Mouse (Mus musculus) MEL (cell line): Measurements from ENCODE around the gene Gsk3a. TPM values are rescaled to one million over a fixed set of nuclear protein-coding genes. Genes with fewer than 3 reads are reported as not detected.

Source experiments
- DNase-seq: peaks from one replicate; pipeline ENCODE4 v3.0.0; 2011; ENCODE audit warnings: low read depth, low spot score
- H3K27ac ChIP-seq: 2 replicates; pipeline ENCODE4 v1.5.1; 2012; ENCODE audit warnings: low read depth, mild to moderate bottlenecking, control low read depth, low read length, moderate library complexity; ENCODE audit not compliant: control insufficient read depth
- H3K27me3 ChIP-seq, 2 experiments: fragments of 150-350 bp in 1 of 2; sonication (generic) in 1 of 2; 2 replicates each; pipeline ENCODE4 v1.6.1; 2012; ENCODE audit warnings: low read length in 2 of 2, mild to moderate bottlenecking in 2 of 2, improper control_type of control experiment in 1 of 2, moderate library complexity in 1 of 2; ENCODE audit not compliant: insufficient read depth in 2 of 2, control insufficient read depth in 1 of 2
- H3K36me3 ChIP-seq, 2 experiments: 2 replicates each; pipeline ENCODE4 v1.6.1; 2012 to 2014; ENCODE audit warnings: low read length in 2 of 2, improper control_type of control experiment in 1 of 2, inconsistent platforms in 1 of 2, mild to moderate bottlenecking in 1 of 2; ENCODE audit not compliant: insufficient read depth in 2 of 2, control insufficient read depth in 1 of 2
- H3K4me1 ChIP-seq, 2 experiments: fragments of 150-350 bp in 1 of 2; sonication (generic) in 1 of 2; 2 replicates each; pipeline ENCODE4 v1.6.1; 2012; ENCODE audit warnings: low read length in 2 of 2, improper control_type of control experiment in 1 of 2, mild to moderate bottlenecking in 1 of 2; ENCODE audit not compliant: insufficient read depth in 2 of 2, control insufficient read depth in 1 of 2
- H3K4me3 ChIP-seq, 2 experiments: fragments of 150-350 bp in 1 of 2; sonication (generic) in 1 of 2; 2 replicates each; pipeline ENCODE4 v1.5.1; 2012; ENCODE audit warnings: low read depth in 2 of 2, low read length in 2 of 2, mild to moderate bottlenecking in 2 of 2, moderate library complexity in 2 of 2, control low read depth in 1 of 2, improper control_type of control experiment in 1 of 2; ENCODE audit not compliant: control insufficient read depth in 1 of 2, insufficient read depth in 1 of 2
- H3K79me2 ChIP-seq: 2 replicates; pipeline ENCODE4 v1.6.1; 2012; ENCODE audit warnings: mild to moderate bottlenecking, low read length, moderate library complexity; ENCODE audit not compliant: control insufficient read depth, poor library complexity, insufficient read depth
- H3K9ac ChIP-seq: 2 replicates; pipeline ENCODE4 v1.6.1; 2012; ENCODE audit warnings: low read depth, mild to moderate bottlenecking, control low read depth, low read length, moderate library complexity; ENCODE audit not compliant: control insufficient read depth, poor library complexity, severe bottlenecking
- H3K9me3 ChIP-seq: fragments of 150-350 bp; sonication (generic); replicated peaks from 2 replicates; pipeline ENCODE4 v1.6.1; 2012; ENCODE audit warnings: mild to moderate bottlenecking, low read length, improper control_type of control experiment, moderate library complexity; ENCODE audit not compliant: insufficient read depth
- BHLHE40 ChIP-seq: IDR thresholded peaks from 2 replicates; pipeline ENCODE4 v1.6.1; 2012; ENCODE audit warnings: low read depth, mild to moderate bottlenecking, inconsistent platforms, low read length, improper control_type of control experiment, borderline replicate concordance
- ELF1 ChIP-seq: IDR thresholded peaks from 2 replicates; pipeline ENCODE4 v1.6.1; 2014; ENCODE audit warnings: low read depth, mild to moderate bottlenecking, inconsistent platforms, low read length, improper control_type of control experiment, moderate library complexity
- EP300 ChIP-seq, 2 experiments: IDR thresholded peaks; 2 replicates each; pipeline ENCODE4 v1.6.1; 2011; ENCODE audit warnings: improper control_type of control experiment in 2 of 2, low read length in 2 of 2, low read depth in 1 of 2, mild to moderate bottlenecking in 1 of 2
- ETS1 ChIP-seq: IDR thresholded peaks from 2 replicates; pipeline ENCODE4 v1.6.1; 2012; ENCODE audit warnings: low read depth, mild to moderate bottlenecking, inconsistent platforms, low read length, improper control_type of control experiment, moderate library complexity
- GATA1 ChIP-seq: IDR thresholded peaks from 2 replicates; pipeline ENCODE4 v1.6.1; 2011; ENCODE audit warnings: low read depth, low read length, improper control_type of control experiment
- JUND ChIP-seq: IDR thresholded peaks from 2 replicates; pipeline ENCODE4 v1.6.1; 2011; ENCODE audit warnings: low read depth, mild to moderate bottlenecking, improper control_type of control experiment, low read length
- KAT2A ChIP-seq: conservative IDR thresholded peaks from 2 replicates; pipeline ENCODE4 v1.6.1; 2012; ENCODE audit warnings: low read depth, low read length, improper control_type of control experiment, inconsistent platforms
- MAFK ChIP-seq: IDR thresholded peaks from 2 replicates; pipeline ENCODE4 v1.6.1; 2011; ENCODE audit warnings: low read depth, mild to moderate bottlenecking, low read length, improper control_type of control experiment, borderline replicate concordance
- MAZ ChIP-seq: IDR thresholded peaks from 2 replicates; pipeline ENCODE4 v1.6.1; 2012; ENCODE audit warnings: low read depth, mild to moderate bottlenecking, inconsistent platforms, low read length, improper control_type of control experiment
- MYB ChIP-seq: IDR thresholded peaks from 2 replicates; pipeline ENCODE4 v1.6.1; 2011; ENCODE audit warnings: mild to moderate bottlenecking, low read depth, low read length, improper control_type of control experiment
- NRF1 ChIP-seq: IDR thresholded peaks from 2 replicates; pipeline ENCODE4 v1.6.1; 2014; ENCODE audit warnings: low read depth, mild to moderate bottlenecking, inconsistent platforms, low read length, improper control_type of control experiment, moderate library complexity; ENCODE audit not compliant: poor library complexity, insufficient read depth, severe bottlenecking
- POLR2A ChIP-seq, 2 experiments: IDR thresholded peaks; 2 replicates each; pipeline ENCODE4 v1.6.1; 2011 to 2012; ENCODE audit warnings: low read length in 2 of 2, mild to moderate bottlenecking in 2 of 2, control low read depth in 1 of 2, improper control_type of control experiment in 1 of 2, low read depth in 1 of 2, moderate library complexity in 1 of 2; ENCODE audit not compliant: control insufficient read depth in 1 of 2, insufficient read depth in 1 of 2, poor library complexity in 1 of 2
- RAD21 ChIP-seq: IDR thresholded peaks from 2 replicates; pipeline ENCODE4 v1.6.1; 2011; ENCODE audit warnings: mild to moderate bottlenecking, low read depth, low read length, improper control_type of control experiment
- RCOR1 ChIP-seq: IDR thresholded peaks from 2 replicates; pipeline ENCODE4 v1.6.1; 2012; ENCODE audit warnings: low read depth, mild to moderate bottlenecking, inconsistent platforms, low read length, improper control_type of control experiment
- TCF12 ChIP-seq: IDR thresholded peaks from 2 replicates; pipeline ENCODE4 v1.6.1; 2014; ENCODE audit warnings: low read depth, mild to moderate bottlenecking, inconsistent platforms, low read length, improper control_type of control experiment, moderate library complexity
- ZC3H11A ChIP-seq: IDR thresholded peaks from 2 replicates; pipeline ENCODE4 v1.6.1; 2012; ENCODE audit warnings: low read depth, mild to moderate bottlenecking, inconsistent platforms, low read length, improper control_type of control experiment
- ZMIZ1 ChIP-seq: IDR thresholded peaks from 2 replicates; pipeline ENCODE4 v1.6.1; 2012; ENCODE audit warnings: low read depth, mild to moderate bottlenecking, inconsistent platforms, low read length, improper control_type of control experiment, moderate library complexity
- ZNF384 ChIP-seq: IDR thresholded peaks from 2 replicates; pipeline ENCODE4 v1.6.1; 2012; ENCODE audit warnings: low read depth, mild to moderate bottlenecking, inconsistent platforms, low read length, improper control_type of control experiment
- polyA plus RNA-seq, 2 experiments: library from polyadenylated mRNA; stranded (reverse) in 1 of 2; unstranded in 1 of 2; fragments of >175 nt in 1 of 2; fragments of >200 nt in 1 of 2; gene quantifications; 2 replicates each; pipeline versions ENCODE4 v1.2.1 to v1.2.4; 2012; ENCODE audit warnings: low replicate concordance in 2 of 2, low read depth in 1 of 2; ENCODE audit not compliant: insufficient read length in 2 of 2, insufficient read depth in 1 of 2, missing spikeins in 1 of 2
- total RNA-seq: library from RNA; depleted of rRNA; stranded (reverse); fragments of 300-350 nt; gene quantifications from 2 replicates; pipeline ENCODE4 v1.2.3, GENCODE M21; 2012

Gene Gsk3a
- total and polyA plus RNA-seq, 3 experiments: 59.8 to 149 (median 86.6) TPM

- TF ChIP-seq ETS1 (peak; percentile 49; the same call in 1 of the 2 replicates), TCF12 (peak; percentile 76; the same call in 1 of the 2 replicates), NRF1 (peak; percentile 53; the same call in 1 of the 2 replicates)
These were observed 510 bp upstream of the Gsk3a start (continued) for GRCm38 (mm10) chr7:25238015-25238706.

GRCm38 (mm10) chr7:25235526-25235925, 2.1 kb downstream of the Gsk3a start:
- H3K4me3 ChIP-seq: no peak overlapping the region
- no peak for TF ChIP-seq MAFK
- TF ChIP-seq ZNF384: no peak
- TF ChIP-seq POLR2A (IDR thresholded peaks at IDR 0.05; ENCODE audit: control insufficient read depth in 1 of 2, insufficient read depth in 1 of 2, low read depth in 1 of 2, low read length in 2 of 2, poor library complexity in 1 of 2): no peak
- no peak for TF ChIP-seq ELF1
- no peak for TF ChIP-seq RAD21
- TF ChIP-seq EP300 (IDR thresholded peaks at IDR 0.05; ENCODE audit: low read depth in 1 of 2, low read length in 2 of 2): no peak
- TF ChIP-seq ZMIZ1: no peak
- TF ChIP-seq GATA1: no peak
- no peak for TF ChIP-seq MAZ
- no peak for TF ChIP-seq NRF1
- TF ChIP-seq MYB: no peak
- no peak for TF ChIP-seq KAT2A
- TF ChIP-seq RCOR1: no peak
- no peak for TF ChIP-seq ZC3H11A
- no peak for TF ChIP-seq BHLHE40
- TF ChIP-seq JUND: no peak

GRCm38 (mm10) chr7:25233061-25233460, 4.6 kb downstream of the Gsk3a start:
- Histone ChIP-seq H3K27me3 (no peaks in the 10 kb centered on the region), H3K9ac (no peak overlapping the region), H3K79me2 (peaks cover 25% of the 10 kb centered on the region), H3K4me1 (peaks cover 3% of the 10 kb centered on the region in 2 experiments; a peak in 1 of 4 replicates), H3K9me3 (no peaks in the 10 kb centered on the region), H3K4me3 (no peak overlapping the region), H3K27ac (no peak overlapping the region), H3K36me3 (peaks cover 0 to 12% of the 10 kb centered on the region in 2 experiments; a peak in 3 of 4 replicates)
- TF ChIP-seq MYB (no peak), POLR2A (IDR thresholded peaks at IDR 0.05; ENCODE audit: control insufficient read depth in 1 of 2, insufficient read depth in 1 of 2, low read depth in 1 of 2, low read length in 2 of 2, poor library complexity in 1 of 2) (no peak)
- DNase-seq: no peak

More at GRCm38 (mm10) chr7:25235526-25235925, 2.1 kb downstream of the Gsk3a start:
- Histone ChIP-seq H3K79me2 (peaks cover 26% of the 10 kb centered on the region), H3K27me3 (no peaks in the 10 kb centered on the region), H3K9me3 (no peaks in the 10 kb centered on the region), H3K27ac (no peak overlapping the region), H3K4me1 (peaks cover 3 to 9% of the 10 kb centered on the region in 2 experiments; a peak in 2 of 4 replicates), H3K9ac (no peak overlapping the region), H3K36me3 (peaks cover 0 to 17% of the 10 kb centered on the region in 2 experiments; a peak in 3 of 4 replicates)
- DNase-seq: no peak
